Mouse (Mus musculus): ENCODE results near the gene Fam78b.

Fam78b gene

GRCm38 (mm10) chr1:167001174-167001843 is at the start of gene Fam78b:
Gene Fam78b, plus strand, starts transcription at chr1:167001417.
- peak; percentile 77 to 78 for DNase-seq

- no peak for DNase-seq
Measured at GRCm38 (mm10) chr1:166964508-166964907, 36.7 kb upstream of the Fam78b start.

GRCm38 (mm10) chr1:166968271-166968670 is 32.9 kb upstream of the Fam78b start:
- DNase-seq, result no peak

- DNase-seq, result no peak
Measured at GRCm38 (mm10) chr1:166973731-166974130, 27.5 kb upstream of the Fam78b start.

GRCm38 (mm10) chr1:166978611-166979010 is 22.6 kb upstream of the Fam78b start:
- no peak for DNase-seq

GRCm38 (mm10) chr1:166994266-166994665 is 7.0 kb upstream of the Fam78b start:
- DNase-seq, result no peak

GRCm38 (mm10) chr1:166996250-166996649 is 5.0 kb upstream of the Fam78b start:
- DNase-seq, result no peak

GRCm38 (mm10) chr1:166996811-166997210 is 4.4 kb upstream of the Fam78b start:
- no peak for DNase-seq

- peak; percentile 87 to 88 for DNase-seq
Measured at GRCm38 (mm10) chr1:167000529-167001173, 566 bp upstream of the Fam78b start.

GRCm38 (mm10) chr1:167001844-167002485 is 748 bp downstream of the Fam78b start:
- peak; percentile 64 to 67 for DNase-seq

GRCm38 (mm10) chr1:167002486-167002850 is 1.3 kb downstream of the Fam78b start:
- DNase-seq, result peak; percentile 78 to 79

GRCm38 (mm10) chr1:167004621-167005020 is 3.4 kb downstream of the Fam78b start:
- no peak for DNase-seq

- no peak for DNase-seq
Measured at GRCm38 (mm10) chr1:167007341-167007740, 6.1 kb downstream of the Fam78b start.

GRCm38 (mm10) chr1:167010190-167010589 is 9.0 kb downstream of the Fam78b start:
- DNase-seq, result peak; percentile 78 to 82

GRCm38 (mm10) chr1:167011301-167011700 is 10.1 kb downstream of the Fam78b start:
- no peak for DNase-seq

- DNase-seq, result peak in 1 of 2 experiments; percentile 26
Measured at GRCm38 (mm10) chr1:167012616-167013015, 11.4 kb downstream of the Fam78b start.

- peak; percentile 97 to 98 for DNase-seq
Measured at GRCm38 (mm10) chr1:167013234-167013864, 12.1 kb downstream of the Fam78b start.

- peak; percentile 93 for DNase-seq
Measured at GRCm38 (mm10) chr1:167016269-167016668, 15.1 kb downstream of the Fam78b start.

GRCm38 (mm10) chr1:167022001-167022424 is 20.8 kb downstream of the Fam78b start:
- no peak for DNase-seq

- DNase-seq, result peak in 1 of 2 experiments; percentile 46
Measured at GRCm38 (mm10) chr1:167022541-167023121, 21.4 kb downstream of the Fam78b start.

GRCm38 (mm10) chr1:167023794-167024193 is 22.6 kb downstream of the Fam78b start:
- DNase-seq, result no peak

GRCm38 (mm10) chr1:167024961-167025360 is 23.7 kb downstream of the Fam78b start:
- DNase-seq, result no peak
